Mouse (Mus musculus): Measurements from ENCODE around the gene Exoc3l2. TPM values are rescaled to one million over a fixed set of nuclear protein-coding genes. Genes with fewer than 3 reads are reported as not detected.

Exoc3l2 gene
- polyA plus RNA-seq (2012; rRNA removed; ENCODE audit: low replicate concordance): 5.4 and 8.9 TPM in 2 replicates

GRCm38 (mm10) chr7:19462884-19463381 lies at the start of gene Exoc3l2:
Gene Exoc3l2 (plus strand): TSS chr7:19463331.

GRCm38 (mm10) chr7:19458591-19459111 lies 4.5 kb upstream of the Exoc3l2 start, which contains the start of gene Mark4:
Gene Mark4 (minus strand): TSS chr7:19458821.

GRCm38 (mm10) chr7:19508150-19508923 lies 45.2 kb downstream of the Exoc3l2 start, which contains the start of the genes Bloc1s3 and Trappc6a:
Gene Bloc1s3 (minus strand): TSS chr7:19508367.
Gene Trappc6a (plus strand): TSS chr7:19508395.

GRCm38 (mm10) chr7:19517652-19518365 lies 54.7 kb downstream of the Exoc3l2 start, which contains the start of gene Nkpd1:
Gene Nkpd1 (plus strand): TSS chr7:19517838.

Other genes starting within 250 kb of the Exoc3l2 start
- gene Opa3, start 235.0 kb upstream of the Exoc3l2 start, polyA plus RNA-seq (2012; rRNA removed; ENCODE audit: low replicate concordance): 43.4 and 43.9 TPM in 2 replicates
- 104 and 192 TPM in 2 replicates for gene Vasp, start 191.5 kb upstream of the Exoc3l2 start, polyA plus RNA-seq (2012; rRNA removed; ENCODE audit: low replicate concordance)
- 0.20 TPM in 1 of 2 replicates, not detected in the other for gene Ppm1n, start 183.3 kb upstream of the Exoc3l2 start, polyA plus RNA-seq (2012; rRNA removed; ENCODE audit: low replicate concordance)
- gene Rtn2, start 180.7 kb upstream of the Exoc3l2 start, polyA plus RNA-seq (2012; rRNA removed; ENCODE audit: low replicate concordance): 59.4 and 168 TPM in 2 replicates
- gene Fosb, start 153.3 kb upstream of the Exoc3l2 start, polyA plus RNA-seq (2012; rRNA removed; ENCODE audit: low replicate concordance): 0.85 and 1.2 TPM in 2 replicates
- gene Ercc1, start 118.6 kb upstream of the Exoc3l2 start, polyA plus RNA-seq (2012; rRNA removed; ENCODE audit: low replicate concordance): 66.5 and 93.4 TPM in 2 replicates
- gene Cd3eap, start 103.8 kb upstream of the Exoc3l2 start, polyA plus RNA-seq (2012; rRNA removed; ENCODE audit: low replicate concordance): 5.2 and 9.0 TPM in 2 replicates
- 14.0 and 14.9 TPM in 2 replicates for gene Ppp1r13l, start 103.6 kb upstream of the Exoc3l2 start, polyA plus RNA-seq (2012; rRNA removed; ENCODE audit: low replicate concordance)
- gene Ercc2, start 81.3 kb upstream of the Exoc3l2 start, polyA plus RNA-seq (2012; rRNA removed; ENCODE audit: low replicate concordance): 36.5 and 70.7 TPM in 2 replicates
- gene Klc3, start 59.2 kb upstream of the Exoc3l2 start, polyA plus RNA-seq (2012; rRNA removed; ENCODE audit: low replicate concordance): 1.2 and 6.2 TPM in 2 replicates
- 0.70 and 5.6 TPM in 2 replicates for gene Ckm, start 58.6 kb upstream of the Exoc3l2 start, polyA plus RNA-seq (2012; rRNA removed; ENCODE audit: low replicate concordance)
- gene Mark4, start 4.5 kb upstream of the Exoc3l2 start, polyA plus RNA-seq (2012; rRNA removed; ENCODE audit: low replicate concordance): 18.5 and 22.2 TPM in 2 replicates
- gene Bloc1s3, start 45.0 kb downstream of the Exoc3l2 start, polyA plus RNA-seq (2012; rRNA removed; ENCODE audit: low replicate concordance): 10.2 and 10.3 TPM in 2 replicates
- gene Trappc6a, start 45.1 kb downstream of the Exoc3l2 start, polyA plus RNA-seq (2012; rRNA removed; ENCODE audit: low replicate concordance): 57.2 and 69.0 TPM in 2 replicates
- 0.12 and 0.17 TPM in 2 replicates for gene Nkpd1, start 54.5 kb downstream of the Exoc3l2 start, polyA plus RNA-seq (2012; rRNA removed; ENCODE audit: low replicate concordance)
- gene Ppp1r37, start 99.7 kb downstream of the Exoc3l2 start, polyA plus RNA-seq (2012; rRNA removed; ENCODE audit: low replicate concordance): 86.6 and 114 TPM in 2 replicates
- gene Zfp296, start 114.0 kb downstream of the Exoc3l2 start, polyA plus RNA-seq (2012; rRNA removed; ENCODE audit: low replicate concordance): 3.0 and 3.7 TPM in 2 replicates
- 113 and 137 TPM in 2 replicates for gene Gemin7, start 114.3 kb downstream of the Exoc3l2 start, polyA plus RNA-seq (2012; rRNA removed; ENCODE audit: low replicate concordance)
- gene Clasrp, start 141.2 kb downstream of the Exoc3l2 start, polyA plus RNA-seq (2012; rRNA removed; ENCODE audit: low replicate concordance): 61.1 and 124 TPM in 2 replicates
- 28.9 TPM in 2 replicates for gene Relb, start 166.1 kb downstream of the Exoc3l2 start, polyA plus RNA-seq (2012; rRNA removed; ENCODE audit: low replicate concordance)
- 164 and 172 TPM in 2 replicates for gene Clptm1, start 201.7 kb downstream of the Exoc3l2 start, polyA plus RNA-seq (2012; rRNA removed; ENCODE audit: low replicate concordance)
- 7.1 and 7.5 TPM in 2 replicates for gene Apoc2, start 214.6 kb downstream of the Exoc3l2 start, polyA plus RNA-seq (2012; rRNA removed; ENCODE audit: low replicate concordance)
- 0.23 and 0.77 TPM in 2 replicates for gene Gm44805, start 218.1 kb downstream of the Exoc3l2 start, polyA plus RNA-seq (2012; rRNA removed; ENCODE audit: low replicate concordance)
- 1.8 and 3.5 TPM in 2 replicates for gene Apoc4, start 218.1 kb downstream of the Exoc3l2 start, polyA plus RNA-seq (2012; rRNA removed; ENCODE audit: low replicate concordance)
- gene Apoc1, start 229.3 kb downstream of the Exoc3l2 start, polyA plus RNA-seq (2012; rRNA removed; ENCODE audit: low replicate concordance): 41.6 and 87.3 TPM in 2 replicates
- 3,005 and 3,861 TPM in 2 replicates for gene Apoe, start 235.9 kb downstream of the Exoc3l2 start, polyA plus RNA-seq (2012; rRNA removed; ENCODE audit: low replicate concordance)

Data from subcutaneous adipose tissue, adult 2 months (tissue).